ENCODE assay signal across 7 mouse cellular contexts in genomic region chr3:88422020-88422720, GRCm38 (mm10). TPM values are rescaled to one million over a fixed set of nuclear protein-coding genes. Genes with fewer than 3 reads are reported as not detected.
DNase-seq lines count a peak whose midpoint lies in the region; ATAC-seq and TF ChIP-seq lines count a peak whose summit lies in the region.

No protein-coding gene starts in this region.

- 75% methylated on average over 9 of the region's 9 CpGs for WGBS in spleen, adult 2 months
- WGBS in liver, embryonic 12.5 days (ENCODE audit: insufficient replicate concordance) = 32% methylated on average over 9 of the region's 9 CpGs
- WGBS in midbrain, embryonic 16.5 days = 37% methylated on average over 9 of the region's 9 CpGs

- H3K27ac ChIP-seq in spleen, adult 2 months (ENCODE audit: insufficient read depth, low read length) = peak overlapping the region; percentile 45; the same call in 1 of the 2 replicates
- peak overlapping the region; percentile 66 for H3K27ac ChIP-seq in liver, embryonic 12.5 days
- H3K27ac ChIP-seq in midbrain, embryonic 16.5 days (ENCODE audit: low read length) = no peak overlapping the region; the same call in 1 of the 2 replicates

- no peak overlapping the region for H3K4me3 ChIP-seq in spleen, adult 2 months (ENCODE audit: extremely low read depth, insufficient read depth, insufficient read length)
- H3K4me3 ChIP-seq in liver, embryonic 12.5 days = no peak overlapping the region
- H3K4me3 ChIP-seq in midbrain, embryonic 16.5 days (ENCODE audit: low read depth, low read length) = no peak overlapping the region

- peak; percentile 74 for ATAC-seq in erythroblast, adult 5-6 weeks (replicated peaks; ENCODE audit: low FRiP score, poor library complexity, severe bottlenecking)
- no peak for ATAC-seq in liver, embryonic 12.5 days
- ATAC-seq in midbrain, embryonic 16.5 days = no peak

- H3K9ac ChIP-seq in liver, embryonic 12.5 days = no peak overlapping the region; the same call in none of the 2 replicates
- no peak overlapping the region for H3K9ac ChIP-seq in midbrain, embryonic 16.5 days (ENCODE audit: low read depth, low read length)

- no peak for TF ChIP-seq CTCF in spleen, adult 2 months (IDR thresholded peaks at IDR 0.05; ENCODE audit: extremely low read depth, insufficient read depth, insufficient read length, insufficient replicate concordance)

- TF ChIP-seq POLR2A in spleen, adult 2 months (IDR thresholded peaks at IDR 0.05; ENCODE audit: low read depth, low read length) = no peak

- no peaks in the 10 kb centered on the region for H3K27me3 ChIP-seq in spleen, adult 2 months (ENCODE audit: control insufficient read depth, insufficient read depth, low read length)
- H3K27me3 ChIP-seq in liver, embryonic 12.5 days (replicated peaks) = no peaks in the 10 kb centered on the region
- no peaks in the 10 kb centered on the region for H3K27me3 ChIP-seq in midbrain, embryonic 16.5 days (ENCODE audit: control insufficient read depth, insufficient read depth, low read depth, low read length)

- H3K4me1 ChIP-seq in spleen, adult 2 months (ENCODE audit: control insufficient read depth, insufficient read depth, insufficient read length) = peaks cover 8% of the 10 kb centered on the region; the same call in 1 of the 2 replicates
- H3K4me1 ChIP-seq in liver, embryonic 12.5 days = peaks cover 63% of the 10 kb centered on the region
- peaks cover 21% of the 10 kb centered on the region for H3K4me1 ChIP-seq in midbrain, embryonic 16.5 days (ENCODE audit: control insufficient read depth, insufficient read depth, low read length)

- peak overlapping the region; percentile 37 for H3K4me2 ChIP-seq in liver, embryonic 12.5 days
- 0 out of 2 replicates have a peak overlapping the region, but pooled peaks have one; percentile 5 for H3K4me2 ChIP-seq in midbrain, embryonic 16.5 days (ENCODE audit: low read length)

- peaks cover 18% of the 10 kb centered on the region for H3K36me3 ChIP-seq in spleen, adult 2 months (ENCODE audit: control insufficient read depth, insufficient read depth, low read length)
- H3K36me3 ChIP-seq in liver, embryonic 12.5 days = peaks cover 44% of the 10 kb centered on the region
- H3K36me3 ChIP-seq in midbrain, embryonic 16.5 days (ENCODE audit: control insufficient read depth, insufficient read depth, low read length) = peaks cover 15% of the 10 kb centered on the region

- DNase-seq in spleen, adult 2 months (ENCODE audit: low read depth in 1 of 2, low spot score in 2 of 2) = no peak
- no peak for DNase-seq in spleen, postnatal 14 days (ENCODE audit: low spot score in 2 of 2)
- DNase-seq in heart, postnatal 4 days = no peak
- DNase-seq in frontal cortex, postnatal 14 days (ENCODE audit: low spot score in 2 of 2) = no peak

- no peaks in the 10 kb centered on the region for H3K9me3 ChIP-seq in liver, embryonic 12.5 days (replicated peaks)
- H3K9me3 ChIP-seq in midbrain, embryonic 16.5 days (replicated peaks; ENCODE audit: control insufficient read depth, low read length, poor library complexity, severe bottlenecking) = no peaks in the 10 kb centered on the region

RNA-seq across cellular contexts. Expression of gene Slc25a44, which starts 2.8 kb away (rescaled TPM):
- 13.9 and 17.1 TPM in 2 replicates for polyA plus RNA-seq in spleen, adult 2 months (2012; rRNA removed)
- total RNA-seq in erythroblast, adult 5-6 weeks (2015; ENCODE audit: low replicate concordance) = 7.9 and 11.5 TPM in 2 replicates
- 13.7 and 20.2 TPM in 2 replicates for total RNA-seq in erythroblast, adult 5-6 weeks (2017; ENCODE audit: low replicate concordance)
- polyA plus RNA-seq in liver, embryonic 12.5 days (2016; fragmentation: Nextera tagmentation; extraction: Ambion mirVana) = 14.0 and 14.9 TPM in 2 replicates
- polyA plus RNA-seq in midbrain, embryonic 16.5 days (2015; fragmentation: Nextera tagmentation; extraction: Ambion mirVana) = 36.7 and 39.3 TPM in 2 replicates
- total RNA-seq in heart, postnatal 4 days (2021) = 10 to 100 TPM; 13.9 to 14.6 TPM

RNA-seq across cellular contexts. Expression of gene Pmf1, which starts 12.0 kb away (rescaled TPM):
- 67.6 and 105 TPM in 2 replicates for polyA plus RNA-seq in spleen, adult 2 months (2012; rRNA removed)
- total RNA-seq in erythroblast, adult 5-6 weeks (2015; ENCODE audit: low replicate concordance) = 33.2 and 56.6 TPM in 2 replicates
- 42.1 and 43.4 TPM in 2 replicates for total RNA-seq in erythroblast, adult 5-6 weeks (2017; ENCODE audit: low replicate concordance)
- 104 and 115 TPM in 2 replicates for polyA plus RNA-seq in liver, embryonic 12.5 days (2016; fragmentation: Nextera tagmentation; extraction: Ambion mirVana)
- 18.3 and 19.2 TPM in 2 replicates for polyA plus RNA-seq in midbrain, embryonic 16.5 days (2015; fragmentation: Nextera tagmentation; extraction: Ambion mirVana)
- 10 to 100 TPM; 87.5 to 88.0 TPM for total RNA-seq in heart, postnatal 4 days (2021)

RNA-seq across cellular contexts. Expression of gene Bglap, which starts 37.9 kb away (rescaled TPM):
- polyA plus RNA-seq in spleen, adult 2 months (2012; rRNA removed) = 0.41 and 0.43 TPM in 2 replicates
- not detected in 2 replicates for total RNA-seq in erythroblast, adult 5-6 weeks (2015; ENCODE audit: low replicate concordance)
- not detected in 2 replicates for total RNA-seq in erythroblast, adult 5-6 weeks (2017; ENCODE audit: low replicate concordance)
- not detected in 2 replicates for polyA plus RNA-seq in liver, embryonic 12.5 days (2016; fragmentation: Nextera tagmentation; extraction: Ambion mirVana)
- polyA plus RNA-seq in midbrain, embryonic 16.5 days (2015; fragmentation: Nextera tagmentation; extraction: Ambion mirVana) = 0.88 TPM in 1 of 2 replicates, not detected in the other
- total RNA-seq in heart, postnatal 4 days (2021) = not detected

RNA-seq across cellular contexts. Expression of gene Sema4a, which starts 38.8 kb away (rescaled TPM):
- 54.3 and 67.0 TPM in 2 replicates for polyA plus RNA-seq in spleen, adult 2 months (2012; rRNA removed)
- 29.7 and 57.3 TPM in 2 replicates for total RNA-seq in erythroblast, adult 5-6 weeks (2015; ENCODE audit: low replicate concordance)
- 9.8 and 20.7 TPM in 2 replicates for total RNA-seq in erythroblast, adult 5-6 weeks (2017; ENCODE audit: low replicate concordance)
- polyA plus RNA-seq in liver, embryonic 12.5 days (2016; fragmentation: Nextera tagmentation; extraction: Ambion mirVana) = 14.4 and 17.6 TPM in 2 replicates
- 42.5 and 44.0 TPM in 2 replicates for polyA plus RNA-seq in midbrain, embryonic 16.5 days (2015; fragmentation: Nextera tagmentation; extraction: Ambion mirVana)
- 1 to 10 TPM; 1.5 to 1.7 TPM for total RNA-seq in heart, postnatal 4 days (2021)

RNA-seq across cellular contexts. Expression of gene Bglap2, which starts 43.7 kb away (rescaled TPM):
- polyA plus RNA-seq in spleen, adult 2 months (2012; rRNA removed) = not detected in 2 replicates
- not detected in 2 replicates for total RNA-seq in erythroblast, adult 5-6 weeks (2015; ENCODE audit: low replicate concordance)
- not detected in 2 replicates for total RNA-seq in erythroblast, adult 5-6 weeks (2017; ENCODE audit: low replicate concordance)
- polyA plus RNA-seq in liver, embryonic 12.5 days (2016; fragmentation: Nextera tagmentation; extraction: Ambion mirVana) = not detected in 2 replicates
- polyA plus RNA-seq in midbrain, embryonic 16.5 days (2015; fragmentation: Nextera tagmentation; extraction: Ambion mirVana) = 1.3 TPM in 1 of 2 replicates, not detected in the other
- total RNA-seq in heart, postnatal 4 days (2021) = not detected
